Mouse (Mus musculus) thymus, postnatal 14 days (tissue): ENCODE data around the gene Dgke.
"Not testable (repeated sequence)": the region's sequence is repeated elsewhere in the genome, so short reads cannot be mapped to it uniquely, and the experiment has no call there.

Experiments
- DNase-seq: peaks from one replicate; pipeline ENCODE4 v3.0.0; 2021

Dgke gene

GRCm38 (mm10) chr11:89066750-89067149 lies at the start of gene Dgke:
Dgke (minus strand) TSS chr11:89066850.
- peak; percentile 9 for DNase-seq

GRCm38 (mm10) chr11:89107180-89107807 lies 40.6 kb upstream of the Dgke start:
- DNase-seq, result no peak

DNA sequence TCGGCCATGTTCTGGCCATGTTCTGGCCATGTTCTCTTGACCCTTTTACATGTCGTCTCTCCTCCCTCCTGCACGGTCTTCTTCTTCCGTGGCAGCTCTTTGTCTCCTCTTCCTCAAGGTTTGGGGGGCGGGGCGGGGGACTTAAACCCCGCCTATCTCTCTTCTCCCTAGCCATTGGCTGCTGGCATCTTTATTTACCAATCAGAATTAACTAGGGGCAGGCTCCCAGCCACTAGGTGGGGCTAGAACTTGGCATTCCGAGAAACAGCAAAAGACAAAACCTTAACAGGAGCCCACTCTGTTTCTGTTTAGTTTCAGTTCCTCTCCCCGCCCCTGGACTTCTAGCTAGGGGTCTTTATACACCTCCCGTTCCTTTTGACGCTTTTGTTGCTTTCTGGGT lies 39.2 kb upstream of the Dgke start:
- DNase-seq, result peak; percentile 54

DNA sequence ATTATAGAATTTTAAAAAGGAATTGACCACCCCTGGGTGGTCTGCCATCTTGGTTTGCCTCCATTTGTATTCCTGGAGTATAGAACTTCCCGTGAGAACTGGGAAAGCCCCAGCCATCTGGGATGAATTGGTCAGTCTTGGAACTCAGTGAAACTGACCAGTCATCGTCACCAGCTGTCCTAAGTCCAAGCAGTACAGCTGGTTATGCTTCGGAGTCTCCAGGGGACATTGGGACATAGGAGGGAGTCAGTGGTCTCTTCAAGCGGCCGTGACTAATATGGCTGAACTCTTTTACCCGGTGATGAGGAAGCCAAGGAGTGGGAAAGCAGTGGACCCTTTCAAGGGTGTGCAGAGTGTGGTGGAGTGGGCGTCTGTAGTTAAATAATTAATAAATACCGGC lies 38.6 kb upstream of the Dgke start:
- no peak for DNase-seq

DNA sequence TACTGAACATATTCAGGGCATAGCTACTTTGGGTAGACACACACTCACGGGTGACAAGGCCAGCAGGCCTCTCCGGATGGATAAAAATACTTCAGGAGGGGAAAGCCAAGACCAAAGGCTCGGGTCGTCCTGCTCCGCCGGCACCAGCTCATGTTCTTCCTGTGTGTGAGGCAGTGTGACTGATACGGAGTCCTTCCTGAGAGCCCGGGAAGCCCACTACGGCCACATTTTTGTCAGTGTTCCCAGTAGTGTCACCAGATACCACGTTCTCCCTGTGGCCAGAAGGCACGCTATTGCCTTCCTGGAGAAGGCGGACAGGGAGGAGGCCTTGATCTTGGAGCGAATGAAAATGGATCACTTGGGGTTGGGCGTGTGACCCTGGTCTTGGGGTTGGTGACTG lies 36.5 kb upstream of the Dgke start:
- DNase-seq, result no peak

GRCm38 (mm10) chr11:89100826-89101321 lies 34.2 kb upstream of the Dgke start:
- peak; percentile 63 for DNase-seq

DNA sequence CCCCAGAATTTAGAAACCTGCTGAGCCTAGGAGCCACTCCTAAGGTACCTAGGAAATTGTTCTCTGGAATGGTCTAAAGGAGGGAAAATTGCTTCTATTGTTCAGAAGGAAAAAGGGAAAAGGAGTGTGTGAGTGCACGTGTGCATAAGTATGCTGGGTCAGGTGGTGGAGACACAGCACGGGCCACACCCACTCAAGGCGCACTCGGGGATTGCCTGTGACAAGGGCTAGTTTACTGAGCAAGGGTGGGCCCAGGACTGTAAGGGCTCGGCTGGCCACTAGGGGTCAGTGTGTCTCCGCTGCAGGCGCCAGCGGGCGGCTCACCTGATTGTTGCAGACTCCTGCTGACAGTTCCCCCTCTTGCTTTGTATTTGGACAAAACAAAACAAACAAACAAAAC lies 33.8 kb upstream of the Dgke start:
- peak; percentile 97 for DNase-seq

- peak; percentile 53 for DNase-seq
Measured at GRCm38 (mm10) chr11:89098930-89099329, 32.3 kb upstream of the Dgke start.

GRCm38 (mm10) chr11:89098083-89098835 lies 31.6 kb upstream of the Dgke start:
- peak; percentile 55 for DNase-seq

DNA sequence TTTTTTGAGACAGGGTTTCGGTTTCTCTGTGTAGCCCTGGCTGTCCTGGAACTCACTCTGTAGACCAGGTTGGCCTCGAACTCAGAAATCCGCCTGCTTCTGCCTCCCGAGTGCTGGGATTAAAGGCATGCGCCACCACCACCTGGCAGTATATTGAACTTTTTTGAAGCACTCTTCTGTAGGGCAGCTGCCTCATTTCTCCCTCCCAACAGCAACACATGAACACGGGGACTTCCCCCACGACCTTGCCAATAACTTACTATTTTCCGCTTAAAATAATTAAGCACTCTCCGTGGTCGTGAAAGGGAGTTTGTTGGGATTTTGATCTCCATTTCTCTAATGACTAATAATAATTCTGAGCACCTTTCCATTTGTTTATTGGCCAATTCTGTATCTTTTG lies 30.6 kb upstream of the Dgke start:
- DNase-seq, result not testable (repeated sequence)

GRCm38 (mm10) chr11:89095306-89095705 lies 28.7 kb upstream of the Dgke start:
- DNase-seq, result peak; percentile 79

DNA sequence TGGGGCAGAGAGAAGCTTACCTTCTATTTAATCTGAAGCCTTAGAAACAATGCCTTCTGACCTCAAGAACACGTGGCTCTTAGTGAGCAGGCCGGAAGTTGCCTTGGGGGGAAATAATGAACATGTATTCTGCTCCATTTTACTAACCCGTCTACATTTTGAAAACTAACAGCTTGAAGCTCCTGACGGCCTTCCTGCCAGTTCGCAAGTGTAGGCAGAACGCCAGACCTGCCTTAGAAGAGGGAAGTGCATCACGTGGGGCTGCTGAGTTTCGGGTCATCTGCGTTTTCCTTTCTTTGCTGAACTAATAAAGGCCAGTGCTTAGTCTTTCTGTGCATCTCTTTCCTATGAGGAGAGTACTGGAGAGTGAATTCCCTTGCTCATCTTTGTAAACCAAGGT lies 26.1 kb upstream of the Dgke start:
- DNase-seq, result peak; percentile 54

GRCm38 (mm10) chr11:89090359-89090758 lies 23.7 kb upstream of the Dgke start:
- not testable (repeated sequence) for DNase-seq

DNA sequence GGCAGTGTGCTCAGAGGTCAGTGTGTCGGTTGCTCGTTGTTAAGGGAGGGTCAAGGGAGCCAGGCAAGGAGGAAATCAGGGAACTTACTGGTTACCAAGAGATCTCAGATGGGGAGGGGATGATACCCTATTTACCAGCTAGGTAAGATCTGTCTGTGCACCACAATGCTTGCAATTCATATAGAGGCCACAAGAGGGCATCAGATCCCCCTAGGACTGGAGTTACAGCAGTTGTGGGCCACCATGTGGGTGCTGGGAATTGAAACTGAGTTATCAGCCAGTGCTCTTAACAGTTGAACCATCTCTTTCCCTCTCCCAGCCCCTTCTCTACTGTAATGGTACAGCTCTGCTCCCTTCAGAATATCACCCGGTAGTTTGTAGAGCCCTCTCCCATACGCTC lies 22.1 kb upstream of the Dgke start:
- DNase-seq, result peak; percentile 32

- DNase-seq, result no peak
Measured at GRCm38 (mm10) chr11:89086208-89086809, 19.7 kb upstream of the Dgke start.

- peak; percentile 86 for DNase-seq
Measured at GRCm38 (mm10) chr11:89084601-89085000, 18.0 kb upstream of the Dgke start.

DNA sequence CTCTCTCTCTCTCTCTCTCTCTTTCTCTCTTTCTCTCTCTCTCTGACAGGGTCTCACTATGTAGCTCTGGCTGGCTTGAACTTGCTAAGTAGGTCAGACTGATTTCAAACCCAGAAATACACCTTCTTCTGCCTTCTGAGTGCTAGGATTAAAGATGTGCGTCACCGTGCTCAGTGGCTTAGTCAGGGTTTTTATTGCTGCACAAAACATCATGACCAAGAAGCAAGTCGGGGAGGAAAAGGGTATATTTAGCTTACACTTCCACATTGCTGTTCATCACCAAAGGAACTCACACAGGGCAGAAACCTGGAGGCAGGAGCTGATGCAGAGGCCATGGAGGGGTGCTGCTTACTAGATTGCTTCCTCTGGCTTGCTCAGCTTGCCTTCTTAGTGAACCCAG lies 16.0 kb upstream of the Dgke start:
- DNase-seq, result peak; percentile 52

- DNase-seq, result peak; percentile 58
Measured at GRCm38 (mm10) chr11:89081906-89082305, 15.3 kb upstream of the Dgke start.

- DNase-seq, result peak; percentile 69
Measured at GRCm38 (mm10) chr11:89078996-89079680, 12.5 kb upstream of the Dgke start.

DNA sequence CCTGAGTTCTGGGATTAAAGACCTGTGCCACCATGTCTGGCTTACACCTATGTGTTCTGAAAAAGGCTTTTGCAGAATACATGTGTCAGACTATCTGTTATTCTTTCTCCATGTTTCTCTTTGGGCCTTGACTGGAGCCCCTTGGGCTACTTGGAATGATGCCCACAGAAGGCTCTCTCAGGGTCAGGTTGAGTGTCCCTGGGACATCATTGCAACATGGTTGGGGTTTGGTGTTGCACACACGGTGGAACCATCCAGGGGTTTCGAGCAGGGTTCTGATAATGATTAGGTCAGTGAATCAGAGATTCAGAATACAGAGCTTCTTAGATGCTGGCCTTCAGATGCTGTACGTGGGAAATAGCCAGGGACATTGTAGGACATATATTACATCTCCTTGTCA lies 11.7 kb upstream of the Dgke start:
- no peak for DNase-seq

- DNase-seq, result peak; percentile 91
Measured at GRCm38 (mm10) chr11:89077601-89078000, 11.0 kb upstream of the Dgke start.

GRCm38 (mm10) chr11:89076370-89076821 lies 9.7 kb upstream of the Dgke start:
- DNase-seq, result peak; percentile 45

DNA sequence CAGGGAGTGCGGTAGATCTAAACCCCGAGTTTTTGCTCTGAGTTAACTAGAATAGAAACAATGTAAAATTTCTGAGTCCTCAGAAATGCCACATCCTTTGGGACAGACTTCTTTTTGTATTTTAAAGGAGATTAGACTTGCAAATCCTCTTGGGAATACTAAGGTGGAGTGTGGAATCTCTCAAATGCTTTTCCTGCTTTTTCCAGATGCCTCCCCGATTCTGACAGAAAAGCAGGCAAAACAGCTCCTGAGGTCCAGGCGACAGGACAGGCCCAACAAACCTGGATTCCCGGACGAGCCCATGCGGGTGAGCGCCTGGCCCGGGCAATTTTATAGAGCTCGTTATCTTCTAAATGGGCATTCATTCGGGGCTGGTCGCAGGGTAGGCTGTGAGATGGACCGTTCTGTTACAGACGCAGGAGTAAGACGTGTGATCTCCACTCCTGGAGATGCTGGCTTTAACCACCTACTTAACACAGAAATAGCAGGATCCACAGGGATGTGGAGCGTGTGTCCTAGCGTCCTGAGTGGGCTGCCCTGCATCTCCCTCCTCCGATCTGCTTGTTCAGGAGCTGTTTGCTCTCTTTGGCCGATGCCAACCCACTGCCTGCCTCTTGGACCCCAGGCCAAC lies 8.2 kb upstream of the Dgke start:
- no peak for DNase-seq
